Mouse (Mus musculus) ES-E14 (cell line): Measurements from ENCODE around the gene Mis18bp1.

Experiments used
- MAFK ChIP-seq: IDR thresholded peaks from 2 replicates; pipeline ENCODE4 v1.6.1; 2014; ENCODE audit warnings: mild to moderate bottlenecking, low read depth, low read length, inconsistent platforms; ENCODE audit not compliant: insufficient read depth
- ZC3H11A ChIP-seq: IDR thresholded peaks from 2 replicates; pipeline ENCODE4 v1.6.1; 2012; ENCODE audit warnings: low read depth, mild to moderate bottlenecking, inconsistent platforms, low read length, borderline replicate concordance

DNA sequence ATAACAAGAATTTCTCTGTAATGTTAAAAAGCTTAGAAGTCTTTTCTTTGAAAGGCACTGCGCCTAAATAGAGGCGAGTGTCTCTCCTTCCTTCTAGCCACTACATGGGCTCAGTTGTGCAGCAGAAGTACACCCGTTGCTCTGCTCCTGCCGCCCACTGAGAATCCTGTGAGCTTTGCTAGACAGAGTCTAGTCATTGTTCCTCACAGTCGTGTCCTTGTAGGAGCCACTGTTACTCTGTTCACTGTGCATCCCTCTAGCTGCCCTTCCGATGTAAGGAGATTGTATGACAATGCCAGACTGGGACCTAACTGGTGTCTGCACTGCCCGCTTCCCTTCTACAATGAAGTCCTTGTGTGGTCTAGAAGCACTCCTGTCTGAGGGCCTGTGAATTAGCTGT, 53.4 kb downstream of the Mis18bp1 start:
- TF ChIP-seq MAFK (no peak), ZC3H11A (no peak)
